Mouse (Mus musculus) thymus, adult 2 months (tissue): ENCODE data around the gene Mrps11.

Source experiments
- CTCF ChIP-seq: fragments of 200-500 bp; IDR thresholded peaks from 2 replicates; pipeline ENCODE4 v1.5.1; 2012; ENCODE audit warnings: mild to moderate bottlenecking, control low read depth, low read length, moderate library complexity, borderline replicate concordance; ENCODE audit not compliant: control insufficient read depth, poor library complexity, insufficient read depth; ENCODE audit errors: extremely low read depth
- POLR2A ChIP-seq: fragments of 200-500 bp; IDR thresholded peaks from 2 replicates; pipeline ENCODE4 v1.6.1; 2012; ENCODE audit warnings: mild to moderate bottlenecking, low read length, control low read depth, moderate library complexity; ENCODE audit not compliant: control insufficient read depth, poor library complexity, insufficient read depth; ENCODE audit errors: extremely low read depth

- no peak for TF ChIP-seq CTCF
- no peak for TF ChIP-seq POLR2A
These were observed 12.0 kb upstream of the Mrps11 start for GRCm38 (mm10) chr7:78770936-78771335.
